Mouse (Mus musculus): Measurements from ENCODE around the gene Fbxo34.

- no peak for TF ChIP-seq MAFK (IDR thresholded peaks at IDR 0.05; ENCODE audit: insufficient replicate concordance, low read length)
- TF ChIP-seq JUND (conservative IDR thresholded peaks at IDR 0.05; ENCODE audit: low read depth, low read length): no peak
- TF ChIP-seq PAX5 (IDR thresholded peaks at IDR 0.05; ENCODE audit: low read length): no peak
- no peak for TF ChIP-seq EP300 (IDR thresholded peaks at IDR 0.05; ENCODE audit: low read length)
- TF ChIP-seq MEF2A (IDR thresholded peaks at IDR 0.05; ENCODE audit: borderline replicate concordance, low read depth, low read length): no peak
- no peak for TF ChIP-seq SIN3A (IDR thresholded peaks at IDR 0.05; ENCODE audit: low read length)
- no peak for TF ChIP-seq POLR2A (IDR thresholded peaks at IDR 0.05; ENCODE audit: low read depth, low read length)
- TF ChIP-seq ZNF384 (IDR thresholded peaks at IDR 0.05; ENCODE audit: low read depth, low read length): no peak
- no peak for TF ChIP-seq CTCF (conservative IDR thresholded peaks at IDR 0.05 in 1 of 2, IDR thresholded peaks at IDR 0.05 in 1 of 2; ENCODE audit: low read depth in 2 of 2, low read length in 2 of 2)
- no peak for TF ChIP-seq MYC (IDR thresholded peaks at IDR 0.05; ENCODE audit: low read depth, low read length)
- no peak for TF ChIP-seq MAZ (IDR thresholded peaks at IDR 0.05; ENCODE audit: low read depth, low read length)
These were observed 11.8 kb downstream of the Fbxo34 start for GRCm38 (mm10) chr14:47461997-47462396.

All from CH12.LX (cell line).